Mouse (Mus musculus) spleen, postnatal 10 days (tissue): Measurements from ENCODE around the gene Card11.

Source experiments
- DNase-seq, 2 experiments: peaks; one replicate each; pipeline ENCODE4 v3.0.0; 2021 to 2022; ENCODE audit warnings: low spot score in 2 of 2

Gene Card11

DNA sequence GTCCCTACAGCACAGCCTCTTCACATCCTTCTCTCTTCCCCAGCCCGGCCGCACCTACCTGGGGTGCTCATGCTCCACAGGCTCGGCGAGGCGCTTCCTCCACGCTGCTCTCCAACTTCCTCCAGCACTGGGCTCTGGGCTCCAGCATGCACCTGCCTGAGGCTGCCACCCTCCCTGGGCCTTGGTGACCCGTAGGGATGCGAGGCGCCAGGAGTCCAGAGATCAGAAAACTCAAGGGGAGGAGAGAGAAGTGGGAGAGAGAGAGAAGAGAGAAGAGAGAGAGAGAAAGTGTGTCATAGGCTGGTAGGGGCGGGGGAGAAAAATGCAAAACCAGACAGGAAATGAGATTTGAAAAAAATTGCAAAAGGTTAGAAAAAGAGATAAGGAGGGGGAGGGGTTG lies at the start of gene Card11:
Card11 (minus strand) TSS at position 234 of the 400 bp plus-strand sequence.
- peak; percentile 44 to 53 for DNase-seq

DNA sequence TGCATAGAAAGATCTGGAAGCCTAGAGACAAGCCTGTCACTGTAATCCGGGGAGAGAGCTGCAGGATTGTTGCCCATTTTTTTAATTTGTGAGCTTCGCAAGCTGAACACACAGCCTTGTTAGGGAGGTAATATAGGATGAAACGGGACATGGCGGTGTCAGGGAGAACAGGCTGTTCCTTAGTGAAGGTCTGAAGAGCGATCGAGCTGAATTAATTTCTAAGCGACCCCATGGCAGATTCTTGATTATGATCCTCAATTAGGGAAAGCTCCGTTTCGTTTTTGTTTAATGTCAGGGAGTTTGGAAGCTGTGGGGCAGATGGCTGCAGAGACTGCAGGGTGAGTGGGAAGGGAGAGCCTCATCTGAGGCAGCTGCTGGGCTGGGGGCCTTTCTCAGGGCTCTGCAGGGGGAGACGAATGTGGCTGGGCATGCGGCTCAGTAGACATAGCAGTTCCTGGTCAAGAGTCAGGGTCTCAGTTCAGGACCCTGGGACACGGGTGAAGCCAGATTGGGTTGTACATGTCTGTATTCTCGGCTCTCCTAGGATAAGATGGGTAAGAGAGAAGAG lies 47.4 kb upstream of the Card11 start:
- no peak for DNase-seq

DNA sequence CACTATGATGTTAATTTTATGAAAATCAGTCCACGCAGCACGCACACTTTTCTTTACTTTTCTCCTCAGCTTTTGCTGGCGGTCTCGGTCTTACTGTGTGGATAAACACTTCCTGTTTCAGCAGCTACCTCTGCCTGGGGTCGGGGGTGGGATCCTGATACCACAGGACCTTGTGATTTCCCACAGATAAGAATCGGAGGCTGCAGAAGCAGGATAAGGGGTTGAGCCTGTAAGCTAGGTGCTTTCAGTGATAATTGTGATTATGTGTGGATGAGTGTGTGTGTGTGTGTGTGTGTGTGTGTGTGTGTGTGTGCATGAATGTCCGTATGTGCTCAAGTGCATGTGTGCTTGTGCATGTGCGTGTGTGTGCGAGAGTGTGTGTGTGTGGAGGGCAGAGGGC lies 44.6 kb upstream of the Card11 start:
- no peak for DNase-seq

DNA sequence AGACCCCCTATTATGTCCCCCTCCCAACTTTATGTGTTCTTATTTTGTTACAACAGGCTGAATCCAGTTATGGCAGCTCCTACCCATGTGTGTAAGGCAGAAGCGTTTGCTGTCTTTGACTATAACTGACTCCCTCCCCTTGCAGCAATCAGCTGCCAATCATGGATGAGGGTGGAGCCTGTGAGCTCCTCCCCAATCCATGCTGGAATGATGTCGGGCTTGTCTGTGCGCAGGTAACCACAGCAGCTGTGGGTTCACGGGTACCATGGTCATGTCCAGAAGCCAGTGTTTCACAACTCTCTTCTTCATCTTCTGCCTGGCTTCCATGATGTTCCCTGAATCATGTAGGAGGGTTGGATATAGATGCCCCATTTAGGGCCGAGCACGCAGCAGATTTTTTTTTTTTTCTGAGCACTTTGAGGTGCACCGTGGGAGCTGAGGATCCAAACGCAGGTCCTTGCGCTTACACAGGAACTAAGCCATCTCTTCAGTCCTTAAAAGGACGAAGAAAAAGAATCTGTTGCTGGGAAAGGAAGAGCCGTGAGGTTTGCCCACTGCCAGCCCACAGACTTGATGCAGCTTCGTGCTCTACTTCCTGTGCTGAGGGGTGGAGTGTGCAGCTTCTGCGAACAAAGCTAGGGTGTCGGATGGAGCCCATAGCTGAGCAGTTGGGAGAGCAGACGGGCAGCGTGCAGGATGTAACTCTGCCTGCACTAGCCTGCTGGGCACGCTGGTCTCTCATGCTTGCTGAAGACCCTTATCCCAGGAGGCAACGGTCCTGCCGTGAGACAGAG lies 43.5 kb upstream of the Card11 start:
- peak; percentile 16 to 54 for DNase-seq

DNA sequence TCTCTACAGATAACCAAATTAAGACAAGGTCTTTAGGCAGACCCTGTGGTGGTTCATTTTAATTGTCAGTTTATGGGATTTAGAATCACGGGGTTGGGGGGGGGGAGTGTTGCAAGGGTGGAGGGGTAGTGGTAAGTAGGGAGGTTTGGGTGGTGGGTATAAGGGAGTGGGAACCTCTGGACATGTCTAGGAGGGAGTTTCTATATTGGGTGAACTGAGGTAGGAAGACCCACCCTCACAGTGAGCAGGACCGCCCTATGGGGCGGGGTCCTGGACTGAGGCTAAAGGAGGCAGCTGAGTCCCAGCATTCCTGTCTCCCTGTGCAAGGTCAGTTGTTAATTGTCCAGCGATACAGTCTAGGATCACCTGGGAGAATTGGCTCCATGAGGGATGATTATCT lies 42.0 kb upstream of the Card11 start:
- no peak for DNase-seq

DNA sequence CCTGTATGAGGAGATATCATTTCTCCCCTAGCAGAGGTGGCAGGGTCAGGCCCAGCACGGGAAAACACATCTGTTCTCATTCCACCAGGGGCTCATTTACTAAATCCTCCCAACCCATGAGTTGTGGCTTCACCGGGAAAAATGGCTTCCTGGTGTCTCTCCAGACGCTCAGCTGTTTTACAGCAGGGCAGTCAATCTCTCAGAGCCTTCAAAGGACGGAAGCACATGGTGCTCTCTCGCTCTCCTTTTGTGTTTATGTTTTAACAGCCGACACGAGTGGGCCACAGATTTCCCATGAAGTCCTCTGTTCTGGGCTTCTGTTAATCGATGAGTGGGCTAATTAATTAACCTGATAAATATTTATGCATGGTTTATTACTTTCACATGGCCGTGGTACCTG lies 40.5 kb upstream of the Card11 start:
- DNase-seq, result no peak

DNA sequence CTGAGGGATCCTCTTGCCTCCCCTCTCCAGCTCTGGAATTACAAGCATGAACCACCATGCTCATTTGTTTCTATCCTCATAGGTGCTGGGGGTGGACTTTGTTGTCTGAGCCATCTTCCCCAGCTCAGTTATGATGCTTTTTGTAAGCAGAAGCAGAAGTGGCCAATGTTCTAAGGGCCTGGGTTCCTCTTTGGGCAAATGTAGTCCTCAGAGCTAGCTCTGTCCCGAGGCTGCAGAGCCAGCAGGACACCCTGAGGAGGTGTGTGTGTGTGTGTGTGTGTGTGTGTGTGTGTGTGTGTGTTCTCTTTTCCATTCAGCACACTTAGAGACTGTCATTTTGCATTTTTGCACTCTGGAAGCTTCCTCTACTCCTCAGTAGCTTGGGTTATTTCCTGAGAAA lies 38.0 kb upstream of the Card11 start:
- no peak for DNase-seq

DNA sequence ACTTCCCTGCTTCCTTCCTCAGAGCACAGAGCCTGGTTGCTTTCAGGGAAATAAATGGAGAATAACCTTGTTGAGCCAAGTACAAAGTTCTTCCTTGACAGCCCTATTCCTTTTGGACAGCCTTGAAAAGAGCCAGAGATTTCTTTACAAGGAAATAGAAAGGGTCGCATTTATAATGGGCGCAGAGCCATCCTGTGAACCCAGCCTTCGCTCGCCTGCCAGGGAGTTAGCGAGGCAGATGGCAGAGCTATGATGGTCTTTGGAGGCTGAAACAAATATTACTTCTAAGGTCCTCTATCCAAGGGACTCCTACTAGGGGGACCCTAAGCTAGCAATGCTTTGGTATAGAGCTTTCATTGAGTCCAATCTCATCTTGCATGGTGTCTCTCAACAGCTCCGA lies 35.0 kb upstream of the Card11 start:
- no peak for DNase-seq

GRCm38 (mm10) chr5:141034301-141034700 lies 33.9 kb upstream of the Card11 start:
- no peak for DNase-seq

DNA sequence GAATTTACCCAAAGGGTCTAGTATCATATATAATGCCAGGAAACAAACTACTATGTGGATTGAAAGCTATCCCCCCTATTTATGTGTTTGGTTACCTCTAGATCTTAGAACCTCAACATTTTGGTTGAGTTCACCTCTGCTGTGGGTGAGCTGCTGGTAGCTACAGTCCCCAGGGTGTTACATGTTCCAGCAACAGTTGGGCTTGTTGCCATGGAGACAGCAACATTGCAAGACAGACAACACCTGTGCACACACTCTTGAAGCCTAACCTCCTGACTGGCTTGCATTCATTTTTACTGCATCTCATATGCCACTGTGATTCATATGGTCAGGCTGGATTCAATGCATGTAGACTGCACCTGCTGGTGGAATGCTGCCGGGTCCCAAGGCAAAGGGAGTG lies 32.6 kb upstream of the Card11 start:
- DNase-seq, result no peak

DNA sequence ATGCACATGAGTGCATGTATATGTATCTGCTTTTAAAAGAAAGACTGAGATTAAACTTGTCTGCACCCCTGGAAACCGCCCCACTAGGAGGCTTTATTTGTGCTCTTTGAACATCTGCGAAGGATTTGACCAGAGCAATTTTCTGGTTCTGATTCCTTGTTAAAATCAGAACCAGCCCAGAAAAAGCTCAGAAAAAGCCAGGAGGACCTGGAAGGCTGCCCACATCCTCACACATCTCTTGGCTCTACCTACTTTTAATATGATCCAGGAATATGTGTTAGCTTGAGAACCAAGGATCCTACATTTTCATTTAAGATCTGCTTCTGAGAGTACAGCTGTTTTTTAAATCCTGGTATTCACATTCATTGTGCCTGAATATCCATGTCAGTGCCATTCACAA lies 29.0 kb upstream of the Card11 start:
- DNase-seq, result no peak

DNA sequence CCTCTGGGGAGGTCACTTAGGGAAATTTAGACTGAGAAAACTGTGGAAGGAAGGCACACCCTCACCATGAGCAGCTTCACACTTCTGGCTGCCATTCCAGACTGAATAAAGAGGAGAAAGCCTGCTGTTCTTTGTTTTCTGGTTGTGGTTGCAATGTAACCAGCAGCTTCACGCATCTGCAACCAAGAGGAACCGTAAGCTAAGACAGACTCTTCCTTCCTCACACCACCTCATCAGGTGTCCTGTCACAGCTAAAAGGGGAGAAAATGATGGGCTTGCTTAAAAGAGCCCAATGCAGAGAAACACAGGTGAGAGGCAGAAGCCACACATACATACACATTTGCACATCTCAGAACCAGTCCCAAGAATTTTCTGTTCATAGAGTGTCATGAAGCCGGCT lies 25.3 kb upstream of the Card11 start:
- DNase-seq, result no peak

GRCm38 (mm10) chr5:141024435-141024834 lies 24.1 kb upstream of the Card11 start:
- DNase-seq, result peak in 1 of 2 experiments; percentile 46

GRCm38 (mm10) chr5:141017927-141018700 lies 17.7 kb upstream of the Card11 start:
- DNase-seq, result peak in 1 of 2 experiments; percentile 46

DNA sequence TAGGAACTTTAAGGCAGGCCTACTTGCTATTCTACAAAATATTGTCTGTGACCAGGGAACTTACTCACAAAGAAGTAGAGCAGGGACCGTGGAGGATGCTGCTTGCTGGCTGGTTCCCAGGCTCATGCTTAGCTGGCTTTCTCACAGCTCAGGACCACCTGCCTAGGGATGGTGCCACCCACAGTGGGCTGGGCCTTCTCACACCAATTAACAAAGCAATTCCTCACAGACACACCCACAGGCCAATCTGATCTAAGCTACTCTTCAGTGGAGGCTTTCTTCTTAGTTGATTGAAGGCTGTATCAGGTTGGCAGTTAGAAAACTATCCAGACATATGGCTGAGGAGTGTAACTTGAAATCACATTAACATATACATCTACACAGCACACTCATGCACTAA lies 15.7 kb upstream of the Card11 start:
- peak in 1 of 2 experiments; percentile 32 for DNase-seq

- peak in 1 of 2 experiments; percentile 52 for DNase-seq
Observed at GRCm38 (mm10) chr5:141014216-141014615, 13.8 kb upstream of the Card11 start.

GRCm38 (mm10) chr5:141013465-141013864 lies 13.1 kb upstream of the Card11 start:
- DNase-seq, result no peak

DNA sequence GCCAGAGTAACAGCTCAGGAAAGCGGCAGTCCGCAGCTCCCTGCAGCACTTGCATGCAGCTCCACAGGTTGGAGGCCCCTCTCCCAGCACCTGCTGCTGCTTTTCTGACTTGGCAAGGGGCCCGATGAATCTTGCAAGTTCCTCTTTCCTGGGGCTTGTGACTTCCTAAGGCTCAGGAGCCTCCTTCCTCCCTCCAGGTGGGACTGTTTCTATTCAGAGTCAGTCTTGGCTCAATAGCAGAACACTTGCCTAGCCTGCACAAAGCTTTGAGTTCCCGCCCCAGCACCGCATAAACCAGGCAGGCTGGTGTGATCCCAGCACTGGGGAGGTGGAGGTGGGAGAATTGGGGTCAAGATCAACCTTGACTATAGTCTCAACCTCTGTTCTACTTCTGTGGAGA lies 5.1 kb upstream of the Card11 start:
- no peak for DNase-seq

DNA sequence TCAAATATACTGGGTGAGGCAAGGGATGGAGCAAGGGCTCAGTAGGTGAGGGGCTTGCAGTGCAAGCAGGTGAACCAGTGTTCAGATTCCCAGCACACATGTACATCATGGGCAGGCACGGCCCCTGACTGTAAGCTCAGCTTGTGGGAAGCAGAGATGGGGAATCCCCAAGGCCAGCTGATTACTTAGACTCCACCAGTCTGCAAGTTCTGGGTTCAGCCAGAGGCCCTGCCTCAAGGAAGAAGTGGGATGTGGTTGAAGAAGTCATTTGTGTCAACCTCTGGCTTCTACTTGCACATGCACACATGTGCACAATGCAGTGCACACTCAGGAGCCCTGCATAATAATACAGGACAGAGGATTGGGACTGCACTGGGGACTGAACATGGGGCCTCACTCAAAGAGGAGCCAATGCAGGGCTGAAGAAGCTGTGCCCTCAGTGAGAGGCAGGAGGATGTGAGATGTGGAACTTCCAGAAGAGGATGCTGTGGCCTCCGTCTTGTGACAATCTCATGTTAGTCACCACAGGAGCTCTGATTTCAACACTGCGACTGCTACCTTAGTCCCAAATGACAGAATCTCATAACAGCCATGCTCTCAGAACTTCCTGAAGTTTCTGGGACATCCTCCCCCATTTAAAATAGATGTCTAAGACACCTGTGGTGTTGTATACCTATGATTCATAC lies 3.8 kb upstream of the Card11 start:
- DNase-seq, result no peak

GRCm38 (mm10) chr5:140999178-140999672 lies 1.2 kb downstream of the Card11 start:
- no peak for DNase-seq

DNA sequence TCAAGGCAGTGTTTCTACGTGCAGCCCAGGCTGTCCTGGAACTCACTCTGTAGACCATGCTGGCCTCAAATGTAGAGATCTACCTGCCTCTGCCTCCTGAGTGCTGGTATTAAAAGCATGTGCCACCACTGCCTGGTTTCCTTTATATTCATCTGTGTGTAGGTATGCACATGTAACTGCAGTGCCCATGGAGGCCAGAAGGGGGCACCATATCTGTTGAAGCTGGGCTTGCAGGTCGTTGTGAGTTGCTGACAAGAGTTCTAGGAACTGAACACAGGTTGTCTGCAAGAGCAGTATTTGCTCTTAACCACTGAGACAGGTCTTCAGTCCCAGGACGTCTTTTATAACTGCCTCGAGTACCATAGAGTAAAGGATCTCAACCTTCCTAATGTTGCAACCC lies 2.6 kb downstream of the Card11 start:
- DNase-seq, result peak in 1 of 2 experiments; percentile 49
